Mouse (Mus musculus) urinary bladder, postnatal 4 days (tissue): ENCODE results near the gene Sestd1.

Experiments
- DNase-seq, 2 experiments: peaks; one replicate each; pipeline ENCODE4 v3.0.0; 2021 to 2022; ENCODE audit warnings: low spot score in 2 of 2

Sestd1 gene

GRCm38 (mm10) chr2:77133407-77133806 is 147.0 kb downstream of the Sestd1 start:
- DNase-seq = no peak
